Mouse (Mus musculus) kidney, postnatal 25 days (tissue): ENCODE results near the gene H2afy.

Experiments
- DNase-seq, 2 experiments: peaks; one replicate each; pipeline ENCODE4 v3.0.0; 2021; ENCODE audit warnings: mixed read lengths in 2 of 2

Gene H2afy

DNA sequence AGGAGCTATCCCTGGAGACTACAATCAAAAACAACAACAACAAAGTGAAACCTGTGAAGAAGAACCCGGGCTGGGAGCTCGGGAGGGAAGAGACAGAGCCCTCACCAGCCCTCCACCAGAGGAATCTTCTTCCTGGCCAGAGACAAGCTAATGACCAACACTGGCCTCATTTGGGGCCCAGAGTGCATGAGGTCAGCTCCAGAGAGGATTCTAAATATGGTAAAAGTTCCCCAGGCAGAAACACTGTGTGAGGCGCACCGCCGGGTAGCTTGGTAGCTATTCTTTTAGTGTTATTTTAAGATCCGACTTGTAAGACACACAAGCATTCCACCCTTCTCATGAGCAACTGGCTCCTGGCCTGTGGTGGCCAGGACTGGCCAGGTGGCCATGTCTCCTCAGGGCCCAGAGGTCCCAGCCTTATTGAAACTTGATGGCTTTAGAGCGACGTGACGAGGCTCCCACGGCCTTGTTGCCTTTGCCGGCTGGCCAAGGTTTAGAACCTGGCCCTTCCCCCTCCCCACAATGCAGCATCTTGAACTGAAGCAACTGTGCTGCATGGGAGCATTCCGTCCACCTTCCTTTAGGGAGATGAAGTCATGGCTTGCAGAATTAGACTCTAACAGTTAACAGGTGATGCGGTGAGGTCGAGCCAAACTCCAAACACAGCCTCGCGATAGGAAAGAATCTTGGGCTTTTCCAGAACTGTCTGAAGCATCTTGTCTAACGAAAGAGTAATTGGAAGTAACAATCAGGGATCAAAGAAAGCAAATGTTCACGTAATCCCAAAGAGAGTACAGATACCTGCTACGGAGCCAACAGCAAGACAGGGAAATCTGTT is 25.2 kb downstream of the H2afy start:
- no peak for DNase-seq

- no peak for DNase-seq
These were observed 26.5 kb downstream of the H2afy start for GRCm38 (mm10) chr13:56109703-56110102.

GRCm38 (mm10) chr13:56108849-56109519 is 27.2 kb downstream of the H2afy start:
- no peak for DNase-seq

DNA sequence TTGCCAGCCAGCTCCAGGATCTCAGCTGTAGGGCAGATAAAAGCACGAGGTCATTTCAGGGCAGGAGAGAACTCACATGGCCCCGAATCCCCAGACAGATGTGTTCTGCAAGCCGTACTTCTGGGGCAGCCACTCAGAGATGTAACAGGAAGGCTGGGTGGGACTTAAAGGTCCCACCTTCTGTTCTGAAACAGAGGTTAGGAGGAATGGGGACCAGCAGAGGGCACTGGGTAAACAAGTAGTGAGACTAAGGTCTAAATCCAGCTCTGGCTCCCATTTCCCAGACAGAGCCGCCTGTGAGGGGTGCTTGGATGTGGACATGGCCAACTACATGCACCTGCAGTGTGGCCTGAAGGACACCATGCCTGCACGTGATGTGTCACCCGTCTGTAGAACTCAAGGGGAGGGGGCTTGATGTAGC is 31.2 kb downstream of the H2afy start:
- DNase-seq: no peak

DNA sequence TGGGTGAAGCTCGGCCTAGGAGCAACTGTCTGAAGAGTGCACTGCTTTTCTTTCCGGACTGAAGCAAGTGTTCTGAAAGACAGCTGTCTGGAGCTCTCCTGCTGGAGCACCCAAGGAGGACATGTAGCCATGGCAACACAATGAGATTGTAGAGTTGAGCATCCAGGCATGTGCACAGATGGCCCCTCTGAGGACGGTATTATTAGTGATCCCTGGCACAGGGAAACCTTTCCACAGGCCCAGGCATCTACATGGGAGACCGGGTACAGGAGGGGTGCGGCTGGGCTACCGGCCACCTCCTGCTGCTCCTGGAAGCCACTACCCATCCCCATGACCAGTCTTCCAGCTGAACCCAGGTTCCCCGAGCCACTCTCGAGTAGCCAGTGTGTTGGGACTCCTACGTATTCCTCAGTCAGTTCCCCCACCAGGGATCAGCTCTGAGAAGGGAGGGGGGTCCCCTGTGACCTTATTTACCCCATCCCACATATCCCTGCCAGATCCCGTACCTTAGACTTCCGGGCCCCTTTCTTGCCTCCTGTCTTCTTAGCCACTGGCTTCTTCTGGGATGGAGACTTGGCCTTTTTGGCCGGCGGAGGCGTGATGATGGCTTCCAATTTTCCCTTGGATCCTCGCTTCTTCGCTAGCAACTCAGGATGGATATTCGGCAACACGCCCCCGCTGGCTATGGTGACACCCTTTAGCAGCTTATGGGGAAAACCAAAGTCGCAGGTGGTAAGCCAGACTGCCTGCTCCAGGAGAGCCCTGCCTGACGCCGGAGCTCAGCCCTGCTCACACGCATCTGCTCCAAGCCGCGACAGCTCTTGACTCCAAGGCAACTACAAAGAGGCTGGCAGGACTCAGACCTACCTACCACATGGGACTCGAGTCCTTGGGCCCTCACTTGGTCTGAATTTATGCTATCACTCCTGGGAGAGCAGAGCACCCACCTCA is 32.1 kb downstream of the H2afy start:
- DNase-seq: no peak

DNA sequence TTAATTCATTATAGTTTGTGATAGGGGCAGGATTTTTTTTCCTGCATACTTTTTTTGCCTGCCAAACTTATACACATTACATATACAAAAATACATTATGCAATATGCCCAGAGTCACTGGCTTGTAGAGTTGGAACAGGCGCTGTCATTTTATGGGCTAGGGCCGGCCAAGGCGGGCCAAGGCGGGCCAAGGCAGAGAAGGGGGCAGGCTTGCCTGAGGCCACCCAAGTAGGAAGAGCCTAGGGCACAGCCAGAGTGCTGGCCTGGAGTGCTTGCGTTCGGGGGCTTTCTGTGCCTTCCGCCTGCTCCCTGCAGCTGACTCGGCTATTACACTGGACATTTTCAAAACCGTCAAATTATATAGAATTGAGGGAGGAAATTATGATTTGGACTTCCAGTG is 34.0 kb downstream of the H2afy start:
- DNase-seq: no peak

GRCm38 (mm10) chr13:56095601-56096195 is 40.5 kb downstream of the H2afy start:
- no peak for DNase-seq

GRCm38 (mm10) chr13:56094544-56094943 is 41.6 kb downstream of the H2afy start:
- DNase-seq: no peak

GRCm38 (mm10) chr13:56093680-56094079 is 42.5 kb downstream of the H2afy start:
- no peak for DNase-seq

GRCm38 (mm10) chr13:56092606-56093005 is 43.6 kb downstream of the H2afy start:
- DNase-seq: peak in 1 of 2 experiments; percentile 21

DNA sequence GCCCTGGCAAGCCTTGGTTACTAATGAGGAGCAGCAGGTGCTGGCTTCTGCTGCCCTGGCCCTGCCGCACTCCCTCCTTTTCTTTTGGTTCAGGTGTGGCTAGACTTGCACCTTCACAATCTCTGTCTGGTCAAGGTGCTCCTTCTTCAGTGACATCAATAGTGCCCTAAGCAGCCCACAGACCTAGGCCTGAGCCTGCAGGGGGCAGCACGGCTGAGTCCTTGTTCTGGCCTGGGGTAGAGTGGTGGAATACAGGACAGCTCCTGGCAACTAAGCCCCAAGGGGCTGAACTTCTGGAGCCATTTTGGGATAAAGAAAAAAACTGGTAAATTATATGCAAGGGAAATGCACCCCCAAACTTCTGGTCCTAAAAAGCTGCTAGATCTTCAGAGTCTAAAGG is 45.6 kb downstream of the H2afy start:
- no peak for DNase-seq

DNA sequence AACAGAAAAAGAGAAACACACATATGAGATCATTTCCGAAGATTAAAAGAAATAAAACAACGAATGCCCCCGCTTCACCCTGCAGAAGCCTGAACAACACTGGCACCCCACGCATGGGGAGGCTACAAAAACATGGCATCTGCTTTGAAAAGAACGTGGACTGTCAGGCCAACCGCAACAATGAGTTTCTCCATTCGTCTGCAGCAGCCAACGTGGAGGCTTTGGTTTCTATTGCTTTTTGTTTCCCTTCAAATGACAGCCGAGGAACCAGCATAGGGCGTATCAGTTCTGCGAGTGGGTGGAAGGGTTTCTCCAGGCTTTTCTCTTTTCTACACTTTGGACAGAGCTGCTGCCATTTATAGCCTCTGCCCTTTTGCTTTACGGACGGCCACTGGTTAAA is 47.6 kb downstream of the H2afy start:
- DNase-seq: no peak

DNA sequence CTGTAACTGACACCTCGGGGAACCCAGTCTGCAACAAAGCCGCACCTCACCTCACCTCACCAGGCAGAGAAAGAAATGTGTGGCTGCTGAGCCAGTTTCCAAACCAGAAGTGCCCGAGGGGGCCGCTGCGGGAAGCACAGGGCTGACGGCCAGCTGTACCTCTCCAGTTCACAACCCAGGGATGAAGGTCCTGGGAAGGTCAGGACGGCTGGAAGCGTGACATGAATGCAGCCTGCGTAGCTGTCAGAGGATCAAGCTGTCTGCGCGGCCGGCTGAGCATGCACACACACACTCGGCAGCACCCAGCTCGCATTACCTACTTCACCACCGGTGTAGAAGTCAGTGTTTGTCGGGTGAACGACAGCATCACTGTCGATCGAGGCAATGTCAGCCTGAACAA is 48.2 kb downstream of the H2afy start:
- DNase-seq: peak in 1 of 2 experiments; percentile 11

DNA sequence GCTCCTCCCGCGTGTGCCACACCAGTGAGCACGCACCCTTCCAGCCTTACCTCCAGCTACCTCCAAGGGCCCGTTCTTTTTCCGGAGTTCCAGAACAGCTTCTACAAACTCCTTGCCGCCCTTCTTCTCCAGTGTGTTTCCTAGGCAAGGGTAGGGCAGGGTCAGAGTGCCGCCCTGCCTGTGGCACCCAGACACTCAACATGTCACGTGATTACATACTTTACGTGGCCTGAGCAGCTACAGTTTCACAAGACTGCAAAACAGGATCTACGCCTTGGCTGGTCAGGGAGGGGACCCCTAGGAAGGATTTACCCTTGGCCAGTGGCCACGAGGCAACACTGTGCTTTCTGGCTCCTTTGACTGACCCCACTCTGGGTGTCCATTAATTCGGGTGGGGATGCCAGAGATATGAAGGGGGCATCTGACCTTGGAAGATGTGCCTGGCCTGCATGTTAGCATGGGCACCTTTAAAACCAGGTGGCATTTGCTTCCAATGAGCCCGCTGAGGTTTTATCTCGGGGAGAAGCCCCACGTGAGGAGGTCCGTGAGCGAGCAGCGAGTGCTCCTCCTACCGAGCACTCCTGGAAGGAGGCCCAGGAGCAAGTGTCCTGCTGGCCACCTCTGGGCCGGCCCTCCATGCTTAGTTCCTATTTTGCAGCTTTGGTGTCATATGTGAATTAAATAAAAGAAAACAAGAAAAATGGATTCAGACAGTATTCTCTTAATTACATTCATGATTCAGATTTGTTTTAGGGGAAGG is 51.8 kb downstream of the H2afy start:
- DNase-seq: no peak

DNA sequence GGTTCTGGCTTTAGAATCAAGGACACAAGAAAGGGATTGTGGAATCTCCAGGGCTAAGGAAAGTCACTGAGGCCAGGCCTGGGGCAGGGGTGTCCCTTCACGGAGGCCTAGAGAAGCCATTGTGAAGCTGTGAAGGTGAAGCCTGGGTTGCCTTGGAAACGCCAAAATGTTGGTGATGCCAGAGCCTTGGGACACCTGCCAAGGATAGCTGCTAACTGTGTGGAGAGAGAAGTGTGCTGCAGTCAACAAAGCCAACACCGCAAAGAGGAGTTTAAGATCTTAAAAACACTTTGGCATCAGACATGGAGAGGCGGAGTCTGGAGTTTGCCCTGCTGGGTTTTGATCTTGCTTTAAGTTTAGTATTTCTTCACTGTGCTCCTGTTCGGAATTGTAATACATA is 54.5 kb downstream of the H2afy start:
- no peak for DNase-seq

GRCm38 (mm10) chr13:56079616-56080015 is 56.5 kb downstream of the H2afy start:
- no peak for DNase-seq

- DNase-seq: no peak
These were observed 57.4 kb downstream of the H2afy start for GRCm38 (mm10) chr13:56078724-56079262.

DNA sequence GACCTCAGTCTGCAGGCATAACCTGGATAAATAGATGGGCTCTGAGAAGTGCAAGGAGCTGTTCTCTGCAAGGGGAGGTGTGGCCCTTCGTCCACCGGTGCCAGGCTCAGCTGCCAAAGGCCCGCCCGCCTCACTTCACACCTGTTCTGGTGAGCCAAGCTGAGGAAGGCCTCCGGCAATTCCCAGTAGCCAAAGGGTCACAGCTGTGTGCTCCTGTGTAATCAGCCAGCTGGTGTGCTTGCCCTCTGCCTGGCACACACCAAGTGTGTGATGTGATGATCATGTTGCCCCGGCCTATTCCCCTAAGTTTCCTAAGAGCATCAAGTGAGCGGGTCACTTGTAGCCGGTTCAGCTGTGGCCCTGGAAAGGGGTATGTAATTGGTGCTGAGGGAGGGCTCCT is 60.2 kb downstream of the H2afy start:
- DNase-seq: no peak

DNA sequence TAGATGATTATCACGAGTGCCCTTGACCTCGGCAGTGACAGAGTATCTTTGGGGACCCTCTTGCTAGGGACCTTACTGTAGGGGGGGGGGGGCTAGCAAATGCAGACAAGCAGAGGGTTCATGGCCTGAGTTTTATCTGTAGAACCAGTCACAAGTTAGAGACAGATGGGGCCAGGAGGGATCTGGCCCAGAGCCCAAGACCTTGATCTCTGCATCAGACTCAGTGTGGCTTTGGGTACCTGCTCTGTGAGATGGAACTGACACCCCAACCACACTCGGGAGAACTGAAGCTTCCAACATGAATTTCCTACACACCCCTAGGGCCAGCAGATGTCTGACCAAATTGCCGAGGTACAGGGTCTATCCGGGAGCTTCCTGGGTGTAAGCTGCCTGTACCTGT is 63.0 kb downstream of the H2afy start:
- no peak for DNase-seq

DNA sequence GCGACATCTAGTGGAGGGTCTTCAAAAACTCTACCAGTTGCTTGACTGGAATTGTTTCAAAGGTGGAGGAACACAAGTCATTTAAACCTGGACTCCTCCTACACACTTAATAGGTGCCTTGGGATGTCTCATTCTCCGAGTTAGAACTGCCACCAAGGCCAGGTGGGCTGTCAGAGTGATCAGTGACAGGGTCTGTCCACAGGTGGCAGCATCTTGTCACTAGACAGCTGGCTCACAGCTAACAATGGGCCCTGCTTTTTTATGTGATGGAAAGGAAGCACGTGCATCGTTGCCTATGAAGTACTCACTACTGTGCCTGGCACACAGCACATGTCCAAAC is 63.9 kb downstream of the H2afy start:
- DNase-seq: no peak

DNA sequence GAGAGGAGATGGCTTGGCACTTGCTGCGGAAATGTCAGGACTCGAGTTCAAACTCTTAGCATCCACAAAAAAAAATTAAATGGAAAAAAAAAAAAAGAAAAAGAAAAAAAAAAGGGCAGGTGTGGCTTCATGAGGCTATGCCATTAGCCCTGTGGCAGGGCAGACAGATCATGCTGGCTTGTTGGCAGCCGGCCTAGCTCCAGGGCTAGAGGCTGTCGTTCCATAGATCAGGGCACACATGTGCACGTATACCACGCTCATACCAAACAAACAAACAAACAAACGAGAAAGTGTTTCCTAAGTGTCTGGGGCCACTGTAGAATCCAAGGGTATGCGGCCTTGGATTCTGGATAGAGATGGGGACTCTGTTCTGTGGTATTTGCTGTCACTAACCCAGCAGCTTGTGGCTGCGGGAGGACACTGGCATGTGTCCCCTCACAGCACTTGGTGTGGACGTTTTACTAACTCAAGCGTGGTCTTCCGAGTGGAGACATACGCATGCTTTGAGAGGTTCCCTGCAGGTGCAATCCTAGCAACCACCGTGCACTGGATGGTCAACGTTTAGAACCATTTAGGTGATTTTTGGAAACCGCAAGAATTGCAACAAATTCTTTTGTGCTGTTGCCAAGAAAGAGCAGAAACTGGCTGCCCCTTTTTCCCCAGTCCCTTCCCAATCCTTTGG is 64.4 kb downstream of the H2afy start:
- DNase-seq: no peak
